Mouse (Mus musculus): Measurements from ENCODE around the gene Gm2381. TPM values are rescaled to one million over a fixed set of nuclear protein-coding genes. Genes with fewer than 3 reads are reported as not detected.
"Not testable (repeated sequence)": the region's sequence is repeated elsewhere in the genome, so short reads cannot be mapped to it uniquely, and the experiment has no call there.

Gene Gm2381
- not detected in 2 replicates for polyA plus RNA-seq (2016; fragmentation: Nextera tagmentation; extraction: Ambion mirVana)

- H3K27me3 ChIP-seq; H3K36me3 ChIP-seq; H3K4me2 ChIP-seq (replicated peaks); H3K27ac ChIP-seq; H3K4me3 ChIP-seq; H3K9ac ChIP-seq; ATAC-seq (ENCODE audit: insufficient number of reproducible peaks, insufficient read depth, low FRiP score, low TSS enrichment); H3K9me3 ChIP-seq; H3K4me1 ChIP-seq: not testable (repeated sequence)
- 79% methylated on average over 8 of the region's 8 CpGs for WGBS
Measured at GRCm38 (mm10) chr7:42866801-42867458, at the start of gene Gm2381. Gene Gm2381, minus strand, starts transcription at chr7:42867234.

GRCm38 (mm10) chr7:42898067-42898466 lies 31.0 kb upstream of the Gm2381 start:
- not testable (repeated sequence) for H3K27ac ChIP-seq; H3K4me1 ChIP-seq; ATAC-seq (ENCODE audit: insufficient number of reproducible peaks, insufficient read depth, low FRiP score, low TSS enrichment); H3K36me3 ChIP-seq; H3K9ac ChIP-seq; H3K9me3 ChIP-seq; H3K4me2 ChIP-seq (replicated peaks); H3K4me3 ChIP-seq; H3K27me3 ChIP-seq
- WGBS, result 84% methylated on average over 2 of the region's 2 CpGs

DNA sequence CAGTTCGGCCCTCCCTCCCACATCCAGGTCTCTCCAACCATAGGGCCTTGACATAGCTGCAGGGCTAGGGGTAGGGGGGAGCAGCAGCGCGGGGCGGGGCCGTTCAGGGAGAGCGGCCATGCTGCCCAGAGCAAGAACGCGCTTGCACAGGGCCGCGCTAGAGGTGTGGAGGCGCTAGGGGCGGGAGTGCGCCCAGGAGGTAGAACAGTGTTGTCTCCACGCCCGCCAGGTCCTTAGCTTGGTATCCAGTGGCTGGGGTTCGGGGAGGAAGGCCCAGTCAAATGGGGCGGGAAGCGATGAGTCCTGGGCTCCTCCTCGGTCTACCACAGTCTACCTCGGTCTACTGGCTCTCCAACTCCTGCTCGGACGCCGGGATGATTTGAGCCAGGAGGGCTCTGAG lies 11.1 kb upstream of the Gm2381 start:
- H3K4me3 ChIP-seq, result no peak overlapping the region
- peaks cover 8% of the 10 kb centered on the region; the same call in 1 of the 2 replicates for H3K9me3 ChIP-seq
- no peak overlapping the region for H3K9ac ChIP-seq
- no peaks in the 10 kb centered on the region for H3K36me3 ChIP-seq
- no peaks in the 10 kb centered on the region for H3K4me1 ChIP-seq
- no peak overlapping the region for H3K27ac ChIP-seq
- 44% methylated on average over 23 of the region's 23 CpGs for WGBS
- ATAC-seq (ENCODE audit: insufficient number of reproducible peaks, insufficient read depth, low FRiP score, low TSS enrichment), result no peak; the same call in 1 of the 2 replicates
- no peaks in the 10 kb centered on the region for H3K27me3 ChIP-seq
- no peak overlapping the region for H3K4me2 ChIP-seq (replicated peaks)

DNA sequence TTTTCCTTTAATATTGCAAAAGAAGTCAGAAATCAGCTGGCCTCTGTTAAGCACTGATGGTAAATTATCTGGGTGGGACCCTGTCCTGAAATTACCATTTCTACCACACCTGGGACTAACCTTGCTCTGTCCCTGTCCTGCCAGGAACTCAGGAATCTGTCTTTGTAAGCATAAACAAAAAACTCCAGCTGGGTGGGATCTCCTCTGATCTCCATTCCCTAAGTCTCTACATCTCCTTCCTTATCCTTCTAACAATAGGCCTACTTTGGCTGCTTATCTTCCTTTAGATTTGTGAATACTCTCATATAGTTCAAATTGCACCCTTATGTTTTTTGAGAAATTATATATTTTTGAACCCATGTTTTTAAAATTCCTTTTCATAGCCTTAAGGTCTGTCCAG lies 28.7 kb downstream of the Gm2381 start:
- H3K4me2 ChIP-seq (replicated peaks); H3K9ac ChIP-seq; ATAC-seq (ENCODE audit: insufficient number of reproducible peaks, insufficient read depth, low FRiP score, low TSS enrichment); H3K9me3 ChIP-seq; H3K4me1 ChIP-seq; H3K27me3 ChIP-seq; H3K27ac ChIP-seq; H3K4me3 ChIP-seq; H3K36me3 ChIP-seq: not testable (repeated sequence)

GRCm38 (mm10) chr7:42832221-42832620 lies 34.8 kb downstream of the Gm2381 start:
- no peak overlapping the region for H3K4me3 ChIP-seq
- H3K9me3 ChIP-seq, result peaks cover 11% of the 10 kb centered on the region
- no peaks in the 10 kb centered on the region for H3K36me3 ChIP-seq
- no peak overlapping the region for H3K9ac ChIP-seq
- 64% methylated on average over 3 of the region's 3 CpGs for WGBS
- H3K27me3 ChIP-seq, result no peaks in the 10 kb centered on the region
- no peak overlapping the region for H3K4me2 ChIP-seq (replicated peaks)
- H3K27ac ChIP-seq, result no peak overlapping the region
- ATAC-seq (ENCODE audit: insufficient number of reproducible peaks, insufficient read depth, low FRiP score, low TSS enrichment), result no peak
- H3K4me1 ChIP-seq, result no peaks in the 10 kb centered on the region

DNA sequence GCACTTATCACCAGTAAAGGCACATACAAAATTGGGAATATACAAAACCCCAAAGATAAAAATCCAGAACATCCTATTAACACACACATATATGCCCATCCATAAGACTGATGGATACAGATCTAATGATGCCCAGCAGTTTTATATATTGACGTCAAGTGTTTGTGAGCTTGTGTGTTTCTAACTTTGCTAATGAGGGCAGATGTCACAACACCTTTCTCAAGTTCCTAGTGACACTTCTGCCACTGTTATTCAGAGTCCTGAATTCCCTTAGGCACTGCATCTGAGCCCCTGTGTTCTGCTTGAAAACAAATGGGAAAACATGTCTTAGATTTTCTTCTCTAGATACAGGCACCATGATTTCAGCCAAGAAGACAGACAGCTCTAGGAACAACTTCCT lies 73.6 kb downstream of the Gm2381 start, which contains the start of gene Vmn2r62:
Gene Vmn2r62, minus strand, starts transcription at position 101 of the 400 bp plus-strand sequence.
- H3K9ac ChIP-seq, H3K4me3 ChIP-seq: not testable (repeated sequence)
- no CpG with 5 or more reads among the region's 1 CpGs for WGBS

More for the DNA sequence above, 73.6 kb downstream of the Gm2381 start, which contains the start of gene Vmn2r62:
- not testable (repeated sequence) for H3K9me3 ChIP-seq; H3K4me1 ChIP-seq; ATAC-seq (ENCODE audit: insufficient number of reproducible peaks, insufficient read depth, low FRiP score, low TSS enrichment); H3K4me2 ChIP-seq (replicated peaks); H3K36me3 ChIP-seq; H3K27ac ChIP-seq; H3K27me3 ChIP-seq

Other genes starting within 250 kb of the Gm2381 start
- gene Zfp976, start 224.6 kb downstream of the Gm2381 start, polyA plus RNA-seq (2016; fragmentation: Nextera tagmentation; extraction: Ambion mirVana), result 4.4 TPM in 2 replicates
- 8.7 and 9.8 TPM in 2 replicates for gene Zfp975, start 174.5 kb downstream of the Gm2381 start, polyA plus RNA-seq (2016; fragmentation: Nextera tagmentation; extraction: Ambion mirVana)
- not detected in 2 replicates for gene Gm17067, start 140.2 kb downstream of the Gm2381 start, polyA plus RNA-seq (2016; fragmentation: Nextera tagmentation; extraction: Ambion mirVana)
- gene Vmn2r62, start 73.7 kb downstream of the Gm2381 start, polyA plus RNA-seq (2016; fragmentation: Nextera tagmentation; extraction: Ambion mirVana), result not detected in 2 replicates
- gene Vmn2r63, start 66.6 kb upstream of the Gm2381 start, polyA plus RNA-seq (2016; fragmentation: Nextera tagmentation; extraction: Ambion mirVana), result not detected in 2 replicates
- gene Gm9268, start 151.5 kb upstream of the Gm2381 start, polyA plus RNA-seq (2016; fragmentation: Nextera tagmentation; extraction: Ambion mirVana), result not detected in 2 replicates
- gene Zfp936, start 247.0 kb upstream of the Gm2381 start, polyA plus RNA-seq (2016; fragmentation: Nextera tagmentation; extraction: Ambion mirVana), result not detected in 2 replicates